Mouse (Mus musculus): ENCODE data around the gene Ift46.

Ift46 gene

GRCm38 (mm10) chr9:44767101-44768028 lies at the start of gene Ift46, which contains the start of gene Arcn1:
TSS of gene Ift46 (plus strand) at chr9:44767908.
TSS of gene Arcn1 (minus strand) at chr9:44767845.
- peak; percentile 64 for DNase-seq (ENCODE audit: low spot score)

DNA sequence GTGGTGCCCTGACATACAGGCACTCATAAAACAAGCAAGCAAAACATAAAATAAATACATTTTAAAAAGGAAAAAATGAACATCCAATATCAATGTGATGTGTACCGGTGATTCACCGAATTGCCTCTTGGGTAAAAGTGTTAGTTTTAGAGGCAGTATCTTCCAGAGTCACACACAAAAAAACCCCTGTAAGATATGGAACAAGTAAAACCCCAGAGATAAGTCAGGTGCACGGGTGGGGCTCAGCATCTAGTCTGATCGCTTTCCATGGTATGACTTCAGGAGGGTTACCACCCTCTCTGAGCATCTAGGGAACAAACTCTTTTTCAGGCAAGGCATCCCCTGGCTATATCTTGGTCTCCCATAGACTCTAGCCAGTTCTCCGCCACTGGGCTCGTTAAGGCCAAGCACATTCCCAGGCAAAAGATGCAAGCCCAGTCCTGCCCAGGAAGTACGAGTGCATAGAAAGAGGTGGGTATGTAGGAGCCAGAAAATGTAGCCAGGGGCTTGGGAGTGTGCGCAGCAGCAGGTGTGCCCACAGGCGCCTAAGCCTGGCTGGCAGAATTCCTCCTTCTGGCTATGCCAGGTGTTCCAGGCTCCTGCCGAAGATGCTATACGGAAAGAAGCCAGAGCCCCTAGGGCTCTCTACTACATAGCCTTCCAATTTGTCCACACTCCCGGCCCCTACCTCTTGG lies 48.6 kb upstream of the Ift46 start:
- DNase-seq (ENCODE audit: low spot score), result no peak

DNA sequence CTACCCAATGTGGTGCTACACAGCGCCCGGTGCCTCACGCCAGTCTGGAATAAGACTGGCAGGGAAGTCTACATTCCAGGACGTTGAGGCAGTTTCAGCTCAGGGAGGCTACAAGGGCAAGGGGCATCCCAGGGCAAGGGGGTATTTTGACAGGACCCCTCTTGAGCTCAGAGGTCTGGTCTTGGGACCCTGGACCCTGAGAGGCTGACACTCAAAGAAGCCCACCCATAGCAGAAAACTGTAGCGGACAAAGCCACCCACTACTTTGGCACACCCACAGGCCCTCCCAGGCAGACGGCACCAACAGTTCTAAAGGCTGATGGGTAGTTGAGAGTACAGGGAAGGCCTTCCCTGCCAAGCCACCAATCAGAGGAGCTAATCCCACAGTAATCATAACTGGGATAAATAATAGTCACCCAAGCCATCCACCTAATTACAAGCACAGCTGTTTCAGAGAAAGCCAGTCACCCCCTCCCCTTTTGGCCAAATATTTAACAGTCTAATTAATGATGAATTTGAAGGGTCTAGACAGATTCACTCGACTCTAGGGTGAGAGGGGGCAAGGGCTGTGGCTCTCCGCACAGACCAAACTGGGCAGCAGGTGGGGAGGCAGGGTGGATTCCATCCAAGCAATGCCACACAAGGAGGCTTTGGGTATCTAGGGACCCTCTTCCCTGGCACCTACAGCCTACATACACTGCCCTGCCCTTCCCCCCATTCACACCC lies 47.9 kb upstream of the Ift46 start:
- no peak for DNase-seq (ENCODE audit: low spot score)

- no peak for DNase-seq (ENCODE audit: low spot score)
Measured at GRCm38 (mm10) chr9:44720358-44721153, 47.2 kb upstream of the Ift46 start.

GRCm38 (mm10) chr9:44721154-44721876 lies 46.4 kb upstream of the Ift46 start:
- DNase-seq (ENCODE audit: low spot score), result peak; percentile 80

DNA sequence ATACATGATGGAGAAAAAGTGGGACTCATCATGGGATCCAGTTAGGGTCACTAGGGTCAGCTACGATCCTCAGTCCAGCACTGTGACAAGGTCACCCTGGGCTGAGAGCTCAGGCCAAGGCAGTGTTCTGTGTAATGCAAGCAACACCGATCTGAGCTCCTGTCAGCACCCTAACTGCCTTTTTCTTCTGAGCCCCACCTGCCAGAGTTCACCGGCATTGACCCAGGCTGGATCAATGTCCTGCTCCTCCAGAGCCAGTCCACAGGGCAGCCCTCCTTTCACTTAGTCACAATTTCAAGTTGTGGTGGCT lies 45.9 kb upstream of the Ift46 start:
- no peak for DNase-seq (ENCODE audit: low spot score)

- DNase-seq (ENCODE audit: low spot score), result no peak
Measured at GRCm38 (mm10) chr9:44722575-44722974, 45.1 kb upstream of the Ift46 start.

- no peak for DNase-seq (ENCODE audit: low spot score)
Measured at GRCm38 (mm10) chr9:44723008-44723407, 44.7 kb upstream of the Ift46 start.

DNA sequence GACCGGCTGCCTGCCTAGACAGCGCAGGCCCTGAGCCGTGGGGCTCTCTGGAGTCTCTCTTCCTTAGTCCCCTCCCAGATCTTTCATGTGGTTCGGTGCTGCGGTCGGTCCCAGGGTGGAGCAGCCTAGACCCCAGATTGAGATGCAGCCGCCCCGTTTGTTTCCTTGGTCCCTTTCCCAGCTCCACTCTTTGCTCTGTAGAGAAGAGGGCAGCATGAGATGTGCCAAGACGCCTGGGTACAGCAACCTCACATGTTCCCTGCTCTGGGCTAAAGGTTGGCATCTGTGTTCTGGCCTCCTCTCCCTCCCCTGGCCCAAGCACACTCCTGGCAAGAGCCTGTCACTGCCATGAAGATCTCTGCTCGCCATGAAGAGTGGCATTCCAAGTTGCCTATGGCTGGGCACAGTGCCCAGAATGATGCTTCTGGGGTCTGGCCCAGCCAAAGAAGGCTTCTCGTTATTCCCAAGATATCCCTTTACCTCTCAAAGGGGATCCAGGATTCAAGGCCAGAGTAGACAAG lies 44.1 kb upstream of the Ift46 start:
- DNase-seq (ENCODE audit: low spot score), result no peak

DNA sequence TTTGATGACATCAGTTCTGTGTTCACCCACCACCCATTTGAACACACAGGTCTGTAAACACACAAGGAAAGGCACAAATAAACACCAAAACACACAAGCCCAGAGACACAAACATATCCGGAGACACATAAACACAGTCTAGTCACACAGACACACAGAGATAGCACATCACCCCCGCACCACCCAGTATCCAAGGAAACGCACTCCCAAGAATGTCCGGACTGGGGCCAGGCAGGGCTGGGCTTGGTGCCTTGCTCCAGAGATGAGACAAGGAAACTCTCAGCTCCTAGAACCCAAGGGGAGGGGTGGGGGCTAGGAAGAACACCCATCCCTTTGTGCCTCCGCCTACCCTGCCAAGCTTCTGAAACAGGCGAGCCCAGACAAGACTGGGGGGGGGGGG lies 43.5 kb upstream of the Ift46 start:
- no peak for DNase-seq (ENCODE audit: low spot score)

DNA sequence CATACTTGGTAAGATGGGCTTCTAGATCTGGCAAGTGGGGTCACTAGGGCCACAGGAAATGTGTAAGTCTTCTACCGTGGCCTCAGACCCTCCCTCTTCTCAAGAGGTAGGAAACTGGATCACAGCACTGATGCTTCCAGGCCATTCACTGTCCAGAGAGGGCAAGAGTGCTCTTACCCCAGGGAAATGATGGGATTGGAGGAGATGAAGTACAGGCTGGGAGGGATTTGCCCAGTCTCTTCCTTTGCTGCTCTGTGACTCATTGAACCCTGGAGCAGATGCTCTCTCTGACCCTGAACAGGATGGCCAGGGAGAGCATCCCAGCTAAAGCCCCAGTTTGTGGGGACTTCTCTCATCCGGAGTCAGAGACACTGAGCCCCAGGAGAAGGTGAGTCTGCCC lies 43.0 kb upstream of the Ift46 start:
- no peak for DNase-seq (ENCODE audit: low spot score)

GRCm38 (mm10) chr9:44726431-44727146 lies 41.1 kb upstream of the Ift46 start:
- no peak for DNase-seq (ENCODE audit: low spot score)

DNA sequence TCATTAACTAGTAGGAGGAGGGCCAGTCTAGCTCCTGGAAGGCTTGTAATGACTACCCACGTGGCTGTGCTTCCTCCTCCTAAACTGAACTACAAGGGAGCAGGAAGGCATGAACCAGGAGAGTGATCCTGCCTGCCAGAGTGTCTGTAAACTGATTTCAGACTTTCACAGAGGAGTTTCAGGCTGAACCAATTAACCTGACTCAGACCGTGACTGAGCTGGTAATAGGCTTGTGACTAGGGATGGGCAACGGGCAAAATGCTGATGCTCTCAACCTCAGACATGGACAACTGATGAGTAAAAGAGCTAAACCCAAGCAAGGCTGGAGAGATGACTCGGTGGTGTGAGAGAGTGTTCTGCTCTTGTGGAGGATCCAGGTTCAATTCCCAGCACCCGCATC lies 40.3 kb upstream of the Ift46 start:
- no peak for DNase-seq (ENCODE audit: low spot score)

DNA sequence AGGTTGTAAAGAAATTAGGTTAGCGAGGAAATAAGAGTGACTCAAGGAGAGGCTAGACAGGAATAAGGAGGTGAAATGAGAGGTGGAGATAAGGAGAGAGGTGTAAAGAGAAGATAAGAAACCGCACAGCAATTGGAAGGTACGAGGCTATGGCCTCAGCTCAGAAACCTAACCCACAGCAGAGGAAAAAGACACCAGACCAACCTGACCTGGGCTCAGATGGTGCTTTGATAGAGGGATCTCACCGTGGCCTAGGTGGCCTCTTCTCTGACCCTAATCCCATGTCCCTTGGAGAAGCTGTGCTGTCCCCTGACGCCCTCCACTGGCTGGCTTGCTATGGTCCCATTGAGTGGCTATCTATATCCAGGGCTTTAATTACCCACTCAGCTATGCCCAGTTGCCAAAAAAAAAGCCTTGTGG lies 35.6 kb upstream of the Ift46 start:
- DNase-seq (ENCODE audit: low spot score), result no peak

GRCm38 (mm10) chr9:44732921-44733530 lies 34.7 kb upstream of the Ift46 start:
- DNase-seq (ENCODE audit: low spot score), result no peak

GRCm38 (mm10) chr9:44733671-44734523 lies 33.8 kb upstream of the Ift46 start:
- no peak for DNase-seq (ENCODE audit: low spot score)

GRCm38 (mm10) chr9:44734524-44735494 lies 32.9 kb upstream of the Ift46 start, which contains the start of gene Phldb1:
TSS of gene Phldb1 (minus strand) at chr9:44735198.
- no peak for DNase-seq (ENCODE audit: low spot score)

DNA sequence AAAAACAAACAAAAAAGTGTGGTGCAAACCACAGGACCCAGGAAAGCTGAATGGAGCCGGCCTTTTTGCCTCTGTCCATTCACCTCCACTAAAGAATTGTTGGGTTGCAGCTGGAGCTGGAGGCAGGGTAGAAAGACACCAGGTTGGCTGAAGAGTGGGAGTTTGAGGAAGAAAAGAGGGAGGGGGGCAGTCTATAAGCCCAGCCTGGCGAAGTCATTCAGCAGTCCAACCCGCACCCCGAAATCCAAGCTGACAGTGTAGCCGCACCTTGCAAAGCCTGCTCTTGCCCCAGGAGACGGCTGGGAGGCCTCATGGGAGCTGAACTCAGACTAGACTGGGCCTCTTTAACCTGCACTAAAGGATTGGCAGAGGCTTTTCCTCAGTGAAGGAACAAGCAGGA lies 31.8 kb upstream of the Ift46 start:
- no peak for DNase-seq (ENCODE audit: low spot score)

Data from left cerebral cortex, adult 11 months (tissue).